Mouse (Mus musculus): Measurements from ENCODE around the gene Ppp1r1b.

DNA sequence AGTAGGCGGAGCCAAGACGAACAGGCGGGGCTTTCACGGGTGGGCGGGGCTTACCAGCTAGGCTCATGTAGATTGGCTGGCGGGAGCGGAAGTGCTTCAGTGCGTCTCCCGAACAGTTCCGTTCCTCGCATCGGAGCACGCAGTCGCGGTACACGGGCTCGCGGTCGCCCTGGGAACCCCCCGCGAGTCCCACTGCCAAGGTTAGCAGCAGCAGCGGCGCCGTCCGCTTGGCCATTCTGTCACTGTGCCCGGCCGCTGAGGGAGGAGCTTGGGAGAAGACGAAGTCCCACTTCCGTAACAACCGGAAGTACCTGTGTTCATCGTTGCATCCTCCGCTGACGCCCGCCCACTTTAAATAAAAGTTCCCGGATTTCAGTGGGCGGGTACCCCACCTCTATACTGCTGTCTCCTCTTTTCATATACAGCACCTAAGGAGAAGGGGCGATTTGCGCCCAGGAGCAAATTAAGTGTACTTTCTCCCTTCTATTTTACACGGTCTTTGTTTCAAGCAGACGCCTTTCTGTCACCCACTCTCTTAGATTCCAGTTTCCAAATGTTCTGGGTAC is 52.0 kb downstream of the Ppp1r1b start, which contains the start of gene Pgap3:
- no peak for TF ChIP-seq CTCF (IDR thresholded peaks at IDR 0.05; ENCODE audit: borderline replicate concordance, extremely low read depth, insufficient read depth, insufficient read length)
- peak; percentile 48; the same call in 1 of the 2 replicates for TF ChIP-seq POLR2A (IDR thresholded peaks at IDR 0.05; ENCODE audit: borderline replicate concordance, extremely low read depth, insufficient read depth, insufficient read length, poor library complexity, severe bottlenecking)

Data from brain, embryonic 14.5 days (tissue).